Mouse (Mus musculus): ENCODE measurements at regions not wholly inside any gene's neighbourhood (a gene's known extent, or its start where the extent isn't known, plus 50 kb on each side); places are given as distances from the start of the nearest gene placed in this dataset.

GRCm38 (mm10) chr7:136477135-136477534 lies 417.3 kb upstream of the Mgmt start:
- TF ChIP-seq EP300 (IDR thresholded peaks at IDR 0.05; ENCODE audit: insufficient read depth, low read depth, low read length) (no peak), POLR2A (IDR thresholded peaks at IDR 0.05; ENCODE audit: insufficient read depth, low read depth, low read length) (no peak), CTCF (IDR thresholded peaks at IDR 0.05) (no peak)
